Mouse (Mus musculus) T-cell, adult 2 months (primary cell): ENCODE results near the gene Olfr1440.

Source experiments
- DNase-seq: peaks from one replicate; pipeline ENCODE4 v3.0.0; 2022; ENCODE audit warnings: low spot score

Gene Olfr1440

GRCm38 (mm10) chr19:12386979-12387378, at the start of gene Olfr1440:
Olfr1440 (plus strand) TSS chr19:12387279.
- no peak for DNase-seq

- DNase-seq, result no peak
These were observed 14.1 kb upstream of the Olfr1440 start for GRCm38 (mm10) chr19:12373004-12373403.

- DNase-seq, result no peak
These were observed 12.5 kb upstream of the Olfr1440 start for GRCm38 (mm10) chr19:12374465-12375025.

GRCm38 (mm10) chr19:12413737-12414136, 26.7 kb downstream of the Olfr1440 start:
- DNase-seq, result no peak

- DNase-seq, result no peak
These were observed 30.3 kb downstream of the Olfr1440 start, which contains the start of gene Olfr1441 for GRCm38 (mm10) chr19:12417361-12417760. Olfr1441 (plus strand) TSS chr19:12417433.

GRCm38 (mm10) chr19:12418312-12418711, 31.2 kb downstream of the Olfr1440 start:
- no peak for DNase-seq

GRCm38 (mm10) chr19:12420555-12420954, 33.5 kb downstream of the Olfr1440 start:
- DNase-seq, result no peak

GRCm38 (mm10) chr19:12421680-12422079, 34.6 kb downstream of the Olfr1440 start:
- DNase-seq, result no peak

GRCm38 (mm10) chr19:12427101-12427500, 40.0 kb downstream of the Olfr1440 start:
- DNase-seq, result no peak

GRCm38 (mm10) chr19:12427605-12428004, 40.5 kb downstream of the Olfr1440 start, which contains the start of gene Pfpl:
Pfpl (plus strand) TSS chr19:12427905.
- no peak for DNase-seq

- DNase-seq, result peak; percentile 30
These were observed 46.0 kb downstream of the Olfr1440 start for GRCm38 (mm10) chr19:12433033-12433432.

GRCm38 (mm10) chr19:12435011-12435416, 47.9 kb downstream of the Olfr1440 start:
- DNase-seq, result no peak

GRCm38 (mm10) chr19:12435750-12436524, 48.9 kb downstream of the Olfr1440 start:
- DNase-seq, result no peak

- DNase-seq, result no peak
These were observed 52.5 kb downstream of the Olfr1440 start for GRCm38 (mm10) chr19:12439581-12439980.

- no peak for DNase-seq
These were observed 53.1 kb downstream of the Olfr1440 start for GRCm38 (mm10) chr19:12440103-12440725.

GRCm38 (mm10) chr19:12442560-12442959, 55.5 kb downstream of the Olfr1440 start:
- DNase-seq, result no peak

- DNase-seq, result no peak
These were observed 57.9 kb downstream of the Olfr1440 start for GRCm38 (mm10) chr19:12445014-12445413.
